13 mouse cellular contexts compared by ENCODE assay signal in the genomic region with DNA sequence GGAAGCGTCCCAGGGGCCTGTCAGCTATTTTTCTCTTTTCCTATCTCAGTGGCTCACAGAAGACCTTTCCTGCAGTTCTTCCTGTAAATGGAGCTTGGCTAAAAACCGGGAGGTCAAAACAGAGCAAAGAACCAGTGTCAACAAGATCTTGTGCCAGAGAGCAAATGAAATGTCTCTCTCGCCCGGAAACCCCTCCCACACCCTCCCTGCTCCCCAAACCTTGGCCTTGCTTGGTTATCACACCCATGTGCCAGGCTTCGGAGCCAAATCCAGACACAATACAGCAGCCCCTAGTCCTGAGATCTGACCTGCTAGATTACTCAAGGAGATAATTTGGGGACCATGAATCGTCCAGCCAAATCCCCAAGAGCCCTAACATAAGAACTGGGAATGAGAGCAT. TPM values are rescaled to one million over a fixed set of nuclear protein-coding genes. Genes with fewer than 3 reads are reported as not detected.
DNase-seq lines count a peak whose midpoint lies in the region; ATAC-seq lines count a peak whose summit lies in the region.
"Had no signal": no experiment of that assay in that cellular context is flagged by ENCODE, and none has a peak within 500 bp of the region (broad histone marks: within the 10 kb centered on the region; RNA-seq: fewer than 3 reads in every experiment).

No protein-coding gene starts in this region.

- no peaks in the 10 kb centered on the region for H3K9me3 ChIP-seq in kidney, embryonic 14.5 days (ENCODE audit: control insufficient read depth, low read length)
- no peaks in the 10 kb centered on the region for H3K9me3 ChIP-seq in heart, embryonic 16.5 days (replicated peaks; ENCODE audit: control insufficient read depth, low read length)
- H3K9me3 ChIP-seq: midbrain, embryonic 10.5 days; neural tube, embryonic 13.5 days had no signal

- H3K36me3 ChIP-seq in kidney, embryonic 14.5 days (ENCODE audit: control insufficient read depth, insufficient read depth, low read length): peaks cover 49% of the 10 kb centered on the region
- H3K36me3 ChIP-seq in heart, embryonic 16.5 days (ENCODE audit: control insufficient read depth, insufficient read depth): peaks cover 9% of the 10 kb centered on the region; the same call in 1 of the 2 replicates

- WGBS in kidney, embryonic 14.5 days: 77% methylated on average over 6 of the region's 6 CpGs
- 66% methylated on average over 6 of the region's 6 CpGs for WGBS in heart, embryonic 16.5 days

- H3K4me2 ChIP-seq in kidney, embryonic 14.5 days (replicated peaks; ENCODE audit: low read depth, low read length): no peak overlapping the region
- no peak overlapping the region for H3K4me2 ChIP-seq in heart, embryonic 16.5 days (ENCODE audit: low read depth, low read length)
- H3K4me2 ChIP-seq: neural tube, embryonic 13.5 days had no signal

- no peak overlapping the region for H3K9ac ChIP-seq in kidney, embryonic 14.5 days (ENCODE audit: low read depth, low read length)
- no peak overlapping the region for H3K9ac ChIP-seq in heart, embryonic 16.5 days (ENCODE audit: low read length)
- H3K9ac ChIP-seq: neural tube, embryonic 13.5 days had no signal

- H3K27ac ChIP-seq in kidney, embryonic 14.5 days (ENCODE audit: low read depth, low read length): no peak overlapping the region
- peak overlapping the region; percentile 54 for H3K27ac ChIP-seq in heart, embryonic 16.5 days (ENCODE audit: low read length)
- H3K27ac ChIP-seq: midbrain, embryonic 10.5 days; neural tube, embryonic 13.5 days had no signal

- H3K27me3 ChIP-seq in kidney, embryonic 14.5 days (ENCODE audit: control insufficient read depth, insufficient read depth, low read length): no peaks in the 10 kb centered on the region
- no peaks in the 10 kb centered on the region for H3K27me3 ChIP-seq in heart, embryonic 16.5 days (ENCODE audit: control insufficient read depth, insufficient read depth, low read length)
- H3K27me3 ChIP-seq: neural tube, embryonic 13.5 days had no signal

- H3K4me1 ChIP-seq in kidney, embryonic 14.5 days (ENCODE audit: control insufficient read depth, insufficient read depth, low read length): no peaks in the 10 kb centered on the region
- peaks cover 12% of the 10 kb centered on the region for H3K4me1 ChIP-seq in heart, embryonic 16.5 days (ENCODE audit: control insufficient read depth, insufficient read depth, low read length)
- H3K4me1 ChIP-seq: midbrain, embryonic 10.5 days; neural tube, embryonic 13.5 days had no signal

- ATAC-seq in kidney, embryonic 14.5 days (ENCODE audit: low FRiP score, low TSS enrichment): no peak
- ATAC-seq in heart, embryonic 16.5 days (replicated peaks; ENCODE audit: extremely low read depth, insufficient read depth, low FRiP score): peak; percentile 41; the same call in 1 of the 2 replicates
- ATAC-seq in frontal cortex, adult (ENCODE audit: low TSS enrichment): no peak

- no peak overlapping the region for H3K4me3 ChIP-seq in kidney, embryonic 14.5 days (ENCODE audit: low read length)
- H3K4me3 ChIP-seq in heart, embryonic 16.5 days (ENCODE audit: low read length): no peak overlapping the region
- H3K4me3 ChIP-seq: midbrain, embryonic 10.5 days; neural tube, embryonic 13.5 days had no signal

- DNase-seq in kidney, adult 11 months: peak; percentile 64
- peak; percentile 68 to 82 for DNase-seq in kidney, postnatal 25 days
- DNase-seq in lung, postnatal 10 days: peak; percentile 78
- DNase-seq in thymus, postnatal 36 days: no peak
- DNase-seq in cerebellum, adult 18-20 months: no peak
- DNase-seq: cerebellum, postnatal 10 days; left cerebral cortex, postnatal 4 days; thymus, postnatal 25 days had no signal

RNA-seq across cellular contexts. Expression of a gene that starts 8.1 kb away (rescaled TPM):
- 14.2 and 19.1 TPM in 2 replicates for polyA plus RNA-seq in kidney, embryonic 14.5 days (2014; fragmentation: Nextera tagmentation; extraction: Ambion mirVana)
- polyA plus RNA-seq in heart, embryonic 16.5 days (2015; fragmentation: Nextera tagmentation; extraction: Ambion mirVana): 25.8 and 26.4 TPM in 2 replicates

RNA-seq across cellular contexts. Expression of a gene that starts 48.7 kb away (rescaled TPM):
- polyA plus RNA-seq in kidney, embryonic 14.5 days (2014; fragmentation: Nextera tagmentation; extraction: Ambion mirVana): 93.1 and 99.9 TPM in 2 replicates
- 60.2 and 62.5 TPM in 2 replicates for polyA plus RNA-seq in heart, embryonic 16.5 days (2015; fragmentation: Nextera tagmentation; extraction: Ambion mirVana)

Comparison
In these comparisons a context has a peak if more than half of its experiments do, and no peak if none do; other contexts are left out.
1. DNase-seq: peak in kidney, adult 11 months (single experiment), kidney, postnatal 25 days (2 of 2) and lung, postnatal 10 days (single experiment); none in thymus, postnatal 36 days (0 of 2) and cerebellum, adult 18-20 months (0 of 2).